Mouse (Mus musculus) midbrain, embryonic 14.5 days (tissue): ENCODE measurements at regions not wholly inside any gene's neighbourhood (a gene's known extent, or its start where the extent isn't known, plus 50 kb on each side); places are given as distances from the start of the nearest gene placed in this dataset.

Experiments used
- ATAC-seq: fragments of 200-750 bp; cut with Nextera tagmentation; 2 replicates; pipeline ENCODE4 v1.8.0; 2017; ENCODE audit warnings: moderate number of reproducible peaks, moderate library complexity; ENCODE audit not compliant: low FRiP score, low TSS enrichment
- DNase-seq: peaks from one replicate; pipeline ENCODE4 v3.0.0-alpha.2; 2015
- H3K27ac ChIP-seq: fragments of 300-500 bp; sonication (generic); replicated peaks from 2 replicates; pipeline ENCODE4 v1.5.1; 2014; ENCODE audit warnings: mild to moderate bottlenecking, low read depth, low read length, moderate library complexity
- H3K27me3 ChIP-seq: fragments of 300-500 bp; sonication (generic); 2 replicates; pipeline ENCODE4 v1.6.1; 2014; ENCODE audit warnings: low read length, control low read depth, mixed read lengths; ENCODE audit not compliant: control insufficient read depth, insufficient read depth
- H3K36me3 ChIP-seq: fragments of 300-500 bp; sonication (generic); 2 replicates; pipeline ENCODE4 v1.6.1; 2014; ENCODE audit warnings: low read length, control low read depth; ENCODE audit not compliant: control insufficient read depth, insufficient read depth
- H3K4me1 ChIP-seq: fragments of 300-500 bp; sonication (generic); 2 replicates; pipeline ENCODE4 v1.6.1; 2014; ENCODE audit warnings: mild to moderate bottlenecking, antibody characterized with exemption, low read length, control low read depth; ENCODE audit not compliant: control insufficient read depth, insufficient read depth
- H3K4me2 ChIP-seq: fragments of 300-500 bp; sonication (generic); 2 replicates; pipeline ENCODE4 v1.6.1; 2014; ENCODE audit warnings: mild to moderate bottlenecking, low read length, moderate library complexity
- H3K4me3 ChIP-seq: fragments of 300-500 bp; sonication (generic); replicated peaks from 2 replicates; pipeline ENCODE4 v1.5.1; 2014; ENCODE audit warnings: low read depth, low read length
- H3K9ac ChIP-seq: fragments of 300-500 bp; sonication (generic); replicated peaks from 2 replicates; pipeline ENCODE4 v1.6.1; 2014; ENCODE audit warnings: mild to moderate bottlenecking, low read length, moderate library complexity
- H3K9me3 ChIP-seq: fragments of 300-500 bp; sonication (generic); 2 replicates; pipeline ENCODE4 v1.6.1; 2016; ENCODE audit warnings: low read length, control low read depth, mixed read lengths; ENCODE audit not compliant: control insufficient read depth
- WGBS: fragments of 180-500 bp; shearing (Covaris S2); extraction: QIAGEN DNeasy Blood & Tissue Kit; methylation state at CpG from one replicate; pipeline ENCODE4 v1.1.7; 2014; 5-methylcytosine and 5-hydroxymethylcytosine counted together

DNA sequence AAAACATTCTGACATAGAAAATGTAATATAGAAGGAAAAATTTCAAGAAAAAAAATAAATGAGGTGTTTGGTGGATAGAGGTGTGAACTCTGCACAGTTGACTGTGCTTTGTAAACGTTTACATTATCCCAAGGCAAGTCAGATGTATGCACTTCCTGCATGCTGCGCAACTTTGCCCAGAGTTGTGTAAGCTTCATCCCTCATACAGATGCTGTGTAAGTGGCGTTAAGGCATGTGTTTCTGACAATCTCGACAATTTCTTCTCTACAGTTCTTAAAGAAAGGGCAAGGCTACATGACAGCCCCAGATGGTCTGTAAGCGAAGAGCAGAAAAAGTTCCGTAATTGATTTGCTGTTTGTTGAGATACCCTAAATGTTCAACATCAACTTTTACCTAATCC lies 476.6 kb upstream of the Pitx2 start:
- H3K36me3 ChIP-seq: no peaks in the 10 kb centered on the region
- no peak overlapping the region for H3K27ac ChIP-seq
- H3K4me2 ChIP-seq: no peak overlapping the region
- 92% methylated on average over 6 of the region's 6 CpGs for WGBS
- no peak overlapping the region for H3K9ac ChIP-seq
- no peaks in the 10 kb centered on the region for H3K4me1 ChIP-seq
- H3K4me3 ChIP-seq: no peak overlapping the region
- no peak for ATAC-seq
- no peak for DNase-seq
- no peaks in the 10 kb centered on the region for H3K9me3 ChIP-seq
- no peaks in the 10 kb centered on the region for H3K27me3 ChIP-seq

DNA sequence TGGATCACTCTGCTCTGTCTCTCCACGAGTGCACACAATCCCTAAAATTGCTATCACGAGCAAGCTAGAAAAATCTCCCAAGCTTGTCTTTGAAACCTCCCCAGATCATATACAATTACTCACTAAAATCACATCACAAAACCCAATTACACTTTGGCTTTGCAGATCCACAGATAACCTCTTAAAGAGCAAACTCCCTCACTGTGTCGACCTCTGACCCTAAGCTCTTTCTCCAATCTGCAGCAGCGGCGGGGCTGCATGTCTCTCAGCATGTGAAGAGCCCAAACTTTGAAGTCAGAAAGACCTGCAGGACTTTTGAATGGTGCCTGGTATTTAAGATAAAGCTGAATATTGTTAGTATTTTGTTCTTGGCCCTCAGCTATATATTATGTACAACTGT lies 479.4 kb upstream of the Pitx2 start:
- H3K4me3 ChIP-seq: no peak overlapping the region
- no peaks in the 10 kb centered on the region for H3K9me3 ChIP-seq
- DNase-seq: peak; percentile 17
- no peaks in the 10 kb centered on the region for H3K27me3 ChIP-seq
- no peaks in the 10 kb centered on the region for H3K36me3 ChIP-seq
- H3K4me1 ChIP-seq: no peaks in the 10 kb centered on the region
- no peak overlapping the region for H3K27ac ChIP-seq
- ATAC-seq: no peak
- H3K4me2 ChIP-seq: no peak overlapping the region
- 12% methylated on average over 5 of the region's 5 CpGs for WGBS
- no peak overlapping the region for H3K9ac ChIP-seq

DNA sequence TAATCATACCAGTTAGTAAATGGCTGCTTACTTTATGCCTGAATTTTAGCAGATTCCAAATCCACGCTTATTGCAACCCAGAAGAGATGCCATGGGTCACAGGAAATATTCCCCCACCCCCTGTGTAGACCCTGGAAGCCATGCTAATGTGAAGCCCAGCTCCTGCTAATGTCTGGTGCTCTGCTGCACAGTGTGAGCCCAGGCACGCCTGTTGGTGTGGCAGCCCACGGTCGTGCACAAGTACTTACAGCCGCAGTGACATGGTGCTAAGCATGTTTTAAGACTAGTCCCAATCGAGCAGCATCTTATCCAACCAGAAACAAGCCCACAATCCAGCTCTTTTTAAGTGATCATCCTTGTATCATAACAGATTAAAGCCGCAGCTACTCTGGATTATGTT lies 480.5 kb upstream of the Pitx2 start:
- no peak overlapping the region for H3K9ac ChIP-seq
- no peak overlapping the region for H3K4me3 ChIP-seq
- ATAC-seq (no peak), DNase-seq (no peak)
- no peaks in the 10 kb centered on the region for H3K36me3 ChIP-seq
- no peaks in the 10 kb centered on the region for H3K4me1 ChIP-seq
- H3K27ac ChIP-seq: no peak overlapping the region
- H3K9me3 ChIP-seq: no peaks in the 10 kb centered on the region
- 41% methylated on average over 7 of the region's 7 CpGs for WGBS
- no peak overlapping the region for H3K4me2 ChIP-seq
- no peaks in the 10 kb centered on the region for H3K27me3 ChIP-seq

DNA sequence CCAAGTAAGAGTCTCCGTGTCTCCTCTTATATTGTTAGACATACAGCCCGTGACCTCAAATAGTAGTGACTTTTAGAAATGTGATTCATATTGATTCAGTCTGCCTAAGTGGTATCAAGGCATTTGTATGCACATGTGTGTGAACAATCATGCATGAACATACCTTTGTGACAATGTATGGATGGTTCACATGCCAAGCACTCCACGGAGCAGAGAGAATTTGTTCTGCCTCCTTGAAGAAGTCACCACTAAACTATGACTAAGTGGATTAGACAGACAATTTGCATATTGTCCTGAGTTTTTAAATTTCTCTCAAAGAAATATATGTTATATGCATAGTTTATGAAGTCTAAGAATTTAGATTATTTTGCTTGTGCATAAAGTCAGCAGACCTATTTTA lies 492.4 kb upstream of the Pitx2 start:
- WGBS: 25% methylated on average over 3 of the region's 3 CpGs
- no peaks in the 10 kb centered on the region for H3K9me3 ChIP-seq
- H3K4me2 ChIP-seq: no peak overlapping the region
- no peaks in the 10 kb centered on the region for H3K27me3 ChIP-seq
- ATAC-seq (no peak), DNase-seq (no peak)
- no peaks in the 10 kb centered on the region for H3K4me1 ChIP-seq
- no peak overlapping the region for H3K27ac ChIP-seq
- H3K36me3 ChIP-seq: no peaks in the 10 kb centered on the region
- no peak overlapping the region for H3K9ac ChIP-seq
- no peak overlapping the region for H3K4me3 ChIP-seq

DNA sequence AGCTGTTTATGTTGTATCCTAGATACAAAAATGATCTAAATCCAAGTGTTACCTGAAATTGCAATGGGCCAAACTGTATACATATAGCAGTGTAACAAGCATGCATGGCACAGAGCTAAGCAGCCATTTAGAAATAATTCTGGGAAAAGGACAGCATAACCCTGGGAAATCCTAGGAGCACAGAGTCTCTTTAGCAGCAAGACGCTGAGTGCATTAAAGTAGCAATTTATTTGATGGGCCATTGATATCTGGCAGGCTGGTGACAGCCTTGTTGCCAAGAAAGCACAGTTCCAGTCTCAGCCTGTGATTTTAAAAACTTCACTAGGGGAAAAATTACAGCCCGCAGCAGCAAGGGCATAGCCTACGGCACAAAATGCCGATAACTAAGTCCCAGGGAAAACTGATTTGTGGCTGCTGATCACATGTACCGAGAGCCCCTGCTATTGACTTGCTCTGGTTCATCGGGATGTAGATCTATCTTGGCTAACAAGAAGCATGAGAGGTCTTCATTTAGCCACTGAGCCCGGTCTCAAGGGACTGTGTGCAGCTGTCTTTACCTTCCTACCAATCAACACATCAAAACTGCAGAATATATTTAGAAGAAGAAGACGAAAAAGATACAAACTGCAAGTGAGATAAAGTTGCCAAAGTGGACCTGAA lies 531.1 kb upstream of the Pitx2 start:
- WGBS: 57% methylated on average over 8 of the region's 8 CpGs
- DNase-seq: peak; percentile 37
- no peak overlapping the region for H3K9ac ChIP-seq

DNA sequence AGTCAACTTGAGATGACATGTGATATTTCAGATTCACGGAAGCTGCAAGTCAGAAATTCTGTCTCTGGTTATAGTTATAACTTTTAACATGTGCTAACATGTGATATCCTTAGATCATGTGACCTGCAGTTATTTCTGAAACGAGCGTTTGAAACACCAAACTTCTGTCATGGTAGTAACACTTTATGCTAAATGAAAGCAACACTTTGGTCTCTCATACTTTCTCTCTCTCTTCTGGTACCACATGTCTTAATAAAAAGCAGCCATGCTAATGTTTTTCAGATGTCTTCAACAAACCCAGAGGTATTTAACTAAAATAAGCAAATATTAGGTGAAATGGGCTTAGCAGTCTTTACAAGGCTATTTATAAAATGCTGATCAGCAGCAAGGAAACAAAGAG lies 534.5 kb upstream of the Pitx2 start:
- H3K9ac ChIP-seq: no peak overlapping the region
- 0 out of 2 replicates have a peak, but pooled peaks cover 2% of the 10 kb centered on the region for H3K4me1 ChIP-seq
- H3K27ac ChIP-seq: no peak overlapping the region
- H3K36me3 ChIP-seq: no peaks in the 10 kb centered on the region
- no peak for DNase-seq
- H3K4me3 ChIP-seq: no peak overlapping the region
- no peak for ATAC-seq
- no peaks in the 10 kb centered on the region for H3K9me3 ChIP-seq
- no peak overlapping the region for H3K4me2 ChIP-seq
- no peaks in the 10 kb centered on the region for H3K27me3 ChIP-seq
- WGBS: 92% methylated on average over 3 of the region's 3 CpGs

More for the DNA sequence above, 531.1 kb upstream of the Pitx2 start:
- no peaks in the 10 kb centered on the region for H3K9me3 ChIP-seq
- no peaks in the 10 kb centered on the region for H3K36me3 ChIP-seq
- H3K27me3 ChIP-seq: no peaks in the 10 kb centered on the region
- H3K4me1 ChIP-seq: 0 out of 2 replicates have a peak, but pooled peaks cover 2% of the 10 kb centered on the region
- H3K27ac ChIP-seq: no peak overlapping the region
- ATAC-seq: peak; percentile 40; the same call in 1 of the 2 replicates
- H3K4me3 ChIP-seq: no peak overlapping the region
- H3K4me2 ChIP-seq: no peak overlapping the region

DNA sequence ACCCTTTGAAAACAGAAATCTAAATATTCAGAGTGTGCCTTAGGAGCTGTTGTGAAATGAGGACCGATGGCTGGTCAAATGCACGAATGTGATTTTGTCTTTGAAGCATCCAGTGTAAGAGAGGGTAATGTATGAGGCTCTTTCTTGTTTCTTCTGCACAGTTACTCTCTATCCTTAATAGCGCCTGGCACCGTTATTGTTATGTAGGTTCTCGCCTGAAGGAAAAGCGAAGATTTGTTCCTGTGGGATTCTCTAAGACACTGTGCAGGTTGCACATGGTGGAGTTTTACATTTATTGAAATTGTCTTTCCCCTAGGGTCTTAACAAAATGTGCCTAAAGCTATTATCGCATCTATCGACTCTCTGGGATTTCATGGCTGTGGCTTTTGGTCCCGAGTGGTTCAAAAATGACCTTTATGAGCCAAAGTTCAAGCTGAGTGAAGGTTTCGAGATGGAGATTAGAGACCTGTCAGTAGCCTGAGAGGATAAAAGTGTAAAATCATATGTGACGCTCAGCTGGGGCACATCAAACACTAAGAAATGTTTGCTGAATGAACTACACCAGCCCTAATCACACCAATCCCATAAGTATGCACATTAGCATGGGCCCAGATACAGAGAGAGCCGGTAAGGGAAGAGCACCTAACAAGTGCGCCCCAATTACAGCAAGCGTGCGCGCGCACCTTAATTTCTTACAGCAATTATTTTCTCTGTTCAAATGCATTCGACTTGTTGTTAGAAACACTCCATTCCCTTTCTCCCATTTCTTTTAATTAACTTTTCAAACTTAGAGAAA lies 562.5 kb upstream of the Pitx2 start:
- ATAC-seq (peak; percentile 34; the same call in 1 of the 2 replicates), DNase-seq (peak; percentile 56)
- Histone ChIP-seq H3K27me3 (no peaks in the 10 kb centered on the region), H3K27ac (peak overlapping the region; percentile 38), H3K4me1 (peaks cover 7% of the 10 kb centered on the region; the same call in 1 of the 2 replicates), H3K9me3 (no peaks in the 10 kb centered on the region), H3K36me3 (no peaks in the 10 kb centered on the region), H3K4me2 (peak overlapping the region; percentile 15; the same call in 1 of the 2 replicates), H3K9ac (no peak overlapping the region), H3K4me3 (no peak overlapping the region)
- WGBS: 58% methylated on average over 18 of the region's 18 CpGs

DNA sequence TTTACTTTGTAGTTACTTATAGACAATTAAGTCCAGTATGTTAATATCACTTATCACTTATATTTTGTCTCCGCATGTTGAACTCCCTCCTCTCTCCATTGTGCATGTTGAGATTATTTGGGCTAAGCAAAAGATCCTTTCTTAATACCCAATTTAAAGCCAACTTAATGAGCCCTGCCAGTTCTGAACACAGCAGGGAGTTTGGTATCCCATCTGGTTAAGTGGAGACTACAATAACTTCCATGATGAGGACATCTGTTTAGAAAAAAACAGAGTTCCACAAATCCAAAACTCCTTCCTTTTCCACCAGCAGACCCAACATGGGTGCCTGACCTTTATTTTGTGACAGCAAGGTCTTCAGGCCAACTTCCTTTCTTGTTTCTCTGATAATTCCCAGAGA lies 572.0 kb upstream of the Pitx2 start:
- DNase-seq: no peak

DNA sequence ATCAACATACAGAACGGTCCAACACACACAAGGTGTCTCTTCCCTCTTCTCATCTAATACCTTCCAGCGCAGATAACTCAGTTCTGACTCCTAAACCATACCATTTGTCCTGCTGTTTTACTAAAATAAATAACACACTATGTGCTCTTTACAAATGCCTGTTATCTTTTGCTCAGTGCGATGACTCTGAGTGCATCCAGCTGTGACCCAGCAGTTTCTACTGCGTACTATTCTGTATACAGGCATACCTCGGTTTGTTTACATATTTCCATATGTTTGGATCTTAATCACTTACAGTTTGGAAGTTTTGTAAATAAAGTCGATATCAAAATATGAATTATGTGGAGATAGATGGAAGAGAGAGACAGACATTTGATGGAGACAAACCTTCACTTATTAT lies 583.0 kb upstream of the Pitx2 start:
- H3K27ac ChIP-seq: no peak overlapping the region
- DNase-seq (no peak), ATAC-seq (no peak)
- H3K4me1 ChIP-seq: no peaks in the 10 kb centered on the region
- H3K27me3 ChIP-seq: no peaks in the 10 kb centered on the region
- no peak overlapping the region for H3K9ac ChIP-seq
- H3K4me3 ChIP-seq: no peak overlapping the region
- no peak overlapping the region for H3K4me2 ChIP-seq
- WGBS: 91% methylated on average over 6 of the region's 6 CpGs
- no peaks in the 10 kb centered on the region for H3K36me3 ChIP-seq
- no peaks in the 10 kb centered on the region for H3K9me3 ChIP-seq

More for the DNA sequence above, 572.0 kb upstream of the Pitx2 start:
- Histone ChIP-seq H3K4me3 (no peak overlapping the region), H3K27ac (no peak overlapping the region), H3K36me3 (no peaks in the 10 kb centered on the region), H3K27me3 (no peaks in the 10 kb centered on the region), H3K9me3 (no peaks in the 10 kb centered on the region), H3K9ac (no peak overlapping the region), H3K4me2 (no peak overlapping the region), H3K4me1 (no peaks in the 10 kb centered on the region)
- 58% methylated on average over 1 of the region's 1 CpGs for WGBS
- no peak for ATAC-seq
